Mouse (Mus musculus) left cerebral cortex, adult 8-10 months (tissue): Measurements from ENCODE around the gene D230025D16Rik. TPM values are rescaled to one million over a fixed set of nuclear protein-coding genes. Genes with fewer than 3 reads are reported as not detected.
A peak's percentile ranks its signal among the peaks of the same experiment; 100 is the strongest.
"Not testable (repeated sequence)": the region's sequence is repeated elsewhere in the genome, so short reads cannot be mapped to it uniquely, and the experiment has no call there.

Experiments used
- DNase-seq, 2 experiments: peaks; one replicate each; pipeline ENCODE4 v3.0.0; 2022; ENCODE audit warnings: low spot score in 2 of 2
- total RNA-seq, 4 experiments: library from RNA; stranded (reverse); gene quantifications; 2 replicates each; pipeline ENCODE4 v1.2.4; 2022

D230025D16Rik gene
- total RNA-seq, 4 experiments from 2014 or later = 34.1 to 41.5 (median 38.7) TPM

DNA sequence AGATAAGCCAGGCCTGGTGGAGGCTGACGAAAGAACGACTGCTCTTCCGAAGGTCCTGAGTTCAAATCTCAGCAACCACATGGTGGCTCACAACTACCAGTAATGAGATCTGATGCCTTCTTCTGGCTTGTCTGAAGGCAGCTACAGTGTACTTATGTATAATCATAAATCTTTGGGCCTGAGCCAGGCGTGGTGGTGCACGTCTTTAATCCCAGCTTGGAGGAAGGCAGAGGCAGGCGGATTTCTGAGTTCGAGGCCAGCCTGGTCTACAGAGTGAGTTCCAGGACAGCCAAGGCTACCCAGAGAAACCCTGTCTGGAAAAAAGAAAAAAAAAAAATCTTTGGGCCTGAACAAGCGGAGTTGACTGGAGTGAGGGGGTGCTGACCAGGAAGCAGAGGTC, 66.4 kb downstream of the D230025D16Rik start:
- not testable (repeated sequence) for DNase-seq

DNA sequence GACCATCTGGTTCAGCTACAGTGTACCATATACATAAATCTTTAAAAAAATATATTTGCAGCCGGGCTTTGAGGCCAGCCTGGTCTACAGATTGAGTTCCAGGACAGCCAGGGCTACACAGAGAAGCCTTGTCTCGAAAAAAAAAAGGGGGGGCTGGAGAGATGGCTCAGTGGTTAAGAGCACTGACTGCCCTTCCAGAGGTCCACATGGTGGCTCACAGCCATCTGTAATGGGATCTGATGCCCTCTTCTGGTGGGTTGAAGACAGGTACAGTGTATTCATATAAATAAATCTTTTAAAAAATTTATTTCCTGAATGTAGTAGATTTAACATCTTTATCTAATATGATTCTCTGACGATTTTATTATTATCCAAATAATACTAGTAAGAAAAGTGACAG, 66.9 kb downstream of the D230025D16Rik start:
- DNase-seq = not testable (repeated sequence)

DNA sequence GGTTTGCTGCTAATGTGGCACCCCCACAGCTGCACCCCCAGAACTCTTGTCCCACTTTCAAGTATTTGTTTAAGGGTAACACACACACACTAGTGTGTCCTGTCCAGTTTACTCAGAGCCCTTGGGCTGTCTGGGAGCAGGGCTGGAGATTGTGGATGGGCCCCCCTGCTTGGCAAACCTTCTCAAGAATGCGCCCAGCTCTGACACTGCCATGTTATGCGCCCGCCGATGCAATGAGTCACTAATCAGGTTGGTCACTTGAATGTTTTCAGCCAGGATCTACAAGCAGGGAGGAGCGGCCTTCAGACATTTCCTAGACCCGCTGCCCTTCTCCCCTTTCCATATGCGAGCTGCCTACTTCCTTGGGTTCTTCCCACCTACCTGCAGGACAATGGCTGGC, 67.5 kb downstream of the D230025D16Rik start:
- DNase-seq = no peak

DNA sequence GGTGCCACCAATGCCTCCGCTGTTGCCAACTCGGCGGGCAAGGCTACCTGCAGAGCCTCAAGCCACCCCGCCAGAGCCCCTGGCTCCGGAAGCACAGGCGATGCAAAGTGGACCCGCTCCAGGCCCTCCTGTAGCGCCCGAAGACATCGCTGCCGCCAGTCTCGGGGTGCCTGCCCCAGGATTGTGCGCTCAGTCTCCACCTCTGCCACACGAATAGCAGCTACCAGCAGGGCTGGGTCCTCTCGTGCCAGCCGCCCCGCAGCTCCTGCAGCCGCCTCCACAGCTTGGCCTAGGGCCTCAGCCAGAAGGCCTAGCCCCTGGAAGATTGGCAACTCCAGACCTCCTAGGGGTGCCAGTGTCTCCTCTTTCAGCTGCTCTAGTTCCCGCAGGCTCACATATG, 68.5 kb downstream of the D230025D16Rik start:
- DNase-seq = no peak

DNA sequence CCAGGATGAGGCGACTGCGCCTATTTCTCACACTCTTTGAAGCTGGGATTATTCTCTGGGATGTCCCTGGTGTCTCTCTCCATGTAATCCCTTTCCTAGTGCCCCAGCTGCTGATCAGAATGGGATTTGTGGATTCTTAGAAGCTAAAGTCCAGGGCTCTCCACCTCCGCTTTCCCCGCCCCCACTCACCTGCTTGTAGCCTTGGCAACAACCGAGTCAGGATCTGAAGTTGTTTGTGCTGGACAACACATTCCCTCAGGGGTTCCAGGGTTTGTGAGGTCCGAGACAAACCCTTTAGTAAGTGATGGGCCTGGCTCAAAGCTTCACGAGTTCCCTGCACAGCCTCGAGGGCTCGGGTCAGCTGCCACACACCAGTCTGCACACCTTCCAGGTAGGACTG, 69.8 kb downstream of the D230025D16Rik start:
- no peak for DNase-seq

DNA sequence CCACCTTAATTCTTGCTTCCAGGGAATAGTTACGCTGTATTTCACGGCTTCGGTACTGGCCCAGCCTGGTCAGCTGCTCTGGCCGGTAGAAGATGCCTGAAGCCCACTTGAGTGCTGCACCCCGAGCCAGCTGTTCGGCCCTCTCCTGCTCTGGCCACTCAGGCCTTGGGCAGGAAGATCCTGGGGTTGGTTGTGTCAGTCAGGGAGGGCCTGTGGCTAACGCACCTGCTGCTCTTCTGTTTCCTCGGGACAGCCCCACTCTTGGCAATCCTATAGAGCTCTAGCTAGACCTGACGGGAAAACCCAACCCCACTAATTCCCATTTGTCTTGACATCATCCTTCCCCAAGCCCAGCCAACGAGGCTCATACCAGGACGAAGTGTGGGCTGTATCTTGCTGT, 70.3 kb downstream of the D230025D16Rik start:
- no peak for DNase-seq

DNA sequence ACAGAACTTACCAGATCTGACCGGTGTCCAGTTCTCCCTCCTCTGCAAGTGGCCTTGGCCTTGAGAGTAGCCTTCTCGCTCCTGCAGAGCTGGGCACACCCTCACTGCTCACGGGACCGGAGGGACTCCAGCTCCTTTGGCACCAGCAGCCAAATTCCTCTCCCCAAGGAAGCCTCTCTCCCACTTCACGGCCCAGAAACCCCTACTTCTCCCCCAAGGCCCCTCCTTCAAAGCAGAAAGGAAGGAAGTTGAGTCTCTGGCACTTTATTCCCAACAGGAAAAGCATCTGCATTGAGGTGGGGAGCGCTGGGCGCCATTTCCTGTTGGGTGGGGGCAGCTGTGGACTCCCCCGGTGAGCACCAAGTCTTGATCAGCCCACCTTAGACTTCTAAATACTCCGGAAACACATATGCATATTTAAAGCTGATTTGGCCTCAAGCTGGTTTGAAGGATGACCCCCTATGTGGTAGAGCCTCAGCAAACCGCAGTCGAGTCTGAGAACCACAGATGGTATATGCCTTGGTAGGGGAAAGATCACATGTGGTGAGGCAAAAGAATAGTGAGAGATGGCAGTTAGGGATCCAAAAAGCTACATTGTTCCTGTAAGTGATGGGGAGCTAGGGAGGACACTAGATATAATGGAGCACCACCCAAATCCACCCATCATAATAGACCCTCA, 71.1 kb downstream of the D230025D16Rik start, which contains the start of gene Exoc3l:
TSS of gene Exoc3l (minus strand) at position 207 of the 679 bp plus-strand sequence.
- no peak for DNase-seq

DNA sequence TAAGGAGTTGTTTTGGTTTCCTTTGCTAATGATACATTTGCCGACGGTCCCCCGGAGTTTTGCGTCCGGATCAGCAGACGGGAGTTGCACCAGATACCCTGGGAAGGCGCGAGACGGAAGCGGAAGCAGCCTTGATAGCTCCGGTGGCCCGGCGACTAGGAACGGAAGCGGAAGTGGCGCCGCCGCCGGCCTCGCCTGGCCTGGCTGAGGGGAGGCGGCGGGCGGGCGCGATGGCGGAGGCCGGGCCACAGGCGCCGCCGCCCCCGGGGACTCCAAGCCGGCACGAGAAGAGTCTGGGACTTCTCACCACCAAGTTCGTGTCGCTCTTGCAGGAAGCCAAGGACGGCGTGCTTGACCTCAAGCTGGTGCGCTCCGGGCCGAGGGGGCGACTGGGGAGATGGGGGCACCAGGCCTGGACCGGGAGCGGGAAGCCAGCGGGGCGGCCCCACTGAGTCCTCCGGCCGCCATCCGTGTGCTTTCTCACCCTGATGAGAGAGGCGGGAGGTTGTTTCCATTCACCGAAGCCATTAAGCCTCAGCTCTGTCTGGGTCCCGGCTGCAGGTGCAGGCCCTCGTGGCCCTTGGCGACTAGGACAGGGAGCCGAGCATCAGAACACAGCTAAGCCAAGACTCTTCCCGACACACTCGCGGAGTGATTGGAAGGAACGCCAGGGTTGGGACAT, 72.7 kb downstream of the D230025D16Rik start, which contains the start of gene E2f4:
TSS of gene E2f4 (plus strand) at position 153 of the 682 bp plus-strand sequence.
- DNase-seq = peak; percentile 72 to 90

DNA sequence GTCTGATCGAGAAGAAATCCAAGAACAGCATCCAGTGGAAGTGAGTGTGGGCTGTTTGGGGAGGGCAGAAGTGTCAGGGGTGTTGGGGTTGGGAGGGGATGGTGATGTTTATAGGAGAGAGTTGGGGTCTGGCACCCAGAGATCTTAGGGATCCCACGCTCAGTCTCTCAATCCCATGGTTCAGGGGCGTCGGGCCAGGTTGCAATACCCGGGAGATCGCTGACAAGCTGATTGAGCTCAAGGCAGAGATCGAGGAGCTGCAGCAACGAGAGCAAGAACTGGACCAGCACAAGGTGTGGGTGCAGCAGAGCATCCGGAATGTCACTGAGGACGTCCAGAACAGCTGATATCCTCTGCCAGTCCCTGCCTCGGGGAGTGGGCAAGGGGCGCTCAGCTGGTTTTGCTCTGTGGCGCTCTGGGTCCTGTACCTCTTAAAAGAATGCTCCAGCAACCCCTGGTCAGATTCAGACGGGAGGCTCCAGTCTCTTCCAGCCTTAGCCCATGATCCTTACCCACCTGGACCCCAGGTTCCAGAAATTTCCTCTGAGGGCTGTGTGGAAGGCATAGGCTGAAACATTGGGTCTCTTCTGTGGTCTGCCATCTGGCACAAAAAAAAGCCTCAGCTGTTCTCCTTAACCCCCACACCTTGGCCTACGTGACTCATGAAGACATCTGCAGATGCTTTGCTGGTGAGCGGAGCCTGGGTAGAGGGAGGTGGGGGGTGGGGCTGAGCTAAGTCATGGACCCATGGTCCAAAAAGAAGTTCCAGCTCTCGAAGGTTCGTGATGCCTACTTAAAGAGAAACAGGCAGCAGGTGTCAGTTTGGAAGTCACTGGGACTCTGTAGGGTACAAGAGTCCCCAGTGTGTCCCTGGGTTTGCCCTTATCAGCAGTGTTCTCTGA, 73.7 kb downstream of the D230025D16Rik start:
- no peak for DNase-seq

DNA sequence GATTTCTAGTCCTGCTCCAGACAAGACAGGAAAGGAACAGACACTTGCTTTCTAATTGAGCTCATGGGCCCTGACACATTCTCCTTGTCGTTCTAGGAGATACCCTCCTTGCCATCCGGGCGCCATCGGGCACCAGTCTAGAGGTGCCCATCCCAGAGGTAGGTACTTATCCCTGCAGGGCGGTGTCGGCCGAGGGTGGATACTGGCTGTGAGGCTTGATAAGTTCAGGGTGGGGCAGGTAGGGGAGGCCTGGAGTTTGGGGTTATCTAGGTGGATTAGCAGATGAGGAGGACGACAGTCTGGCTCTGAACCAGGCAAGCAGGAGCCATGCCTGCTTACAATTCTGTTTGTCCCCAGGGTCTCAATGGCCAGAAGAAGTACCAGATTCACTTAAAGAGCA, 75.0 kb downstream of the D230025D16Rik start:
- DNase-seq = no peak

Other genes starting within 250 kb of the D230025D16Rik start
- not detected for gene Ces2h, start 224.3 kb upstream of the D230025D16Rik start, total RNA-seq
- not detected for gene Ces3a, start 176.5 kb upstream of the D230025D16Rik start, total RNA-seq
- not detected for gene Ces3b, start 141.4 kb upstream of the D230025D16Rik start, total RNA-seq
- gene Ces4a, start 93.3 kb upstream of the D230025D16Rik start, total RNA-seq = not detected
- gene Cbfb, start 54.5 kb upstream of the D230025D16Rik start, total RNA-seq = 10 to 100 TPM; 17.4 to 21.8 (median 18.4) TPM
- gene B3gnt9, start 30.0 kb downstream of the D230025D16Rik start, total RNA-seq = 1 to 10 TPM; 4.2 to 5.4 (median 4.8) TPM
- 10 to 100 TPM in 2 of 4 experiments, 1 to 10 TPM in 2; 7.9 to 10.9 (median 9.6) TPM for gene Tradd, start 39.5 kb downstream of the D230025D16Rik start, total RNA-seq
- gene Fbxl8, start 39.5 kb downstream of the D230025D16Rik start, total RNA-seq = 1 to 10 TPM in 2 of 4 experiments, under 1 TPM in 2; 0.50 to 1.6 (median 1.1) TPM
- gene Hsf4, start 44.7 kb downstream of the D230025D16Rik start, total RNA-seq = 10 to 100 TPM; 21.3 to 25.7 (median 22.9) TPM
- 10 to 100 TPM; 10.6 to 13.8 (median 13.1) TPM for gene Nol3, start 51.0 kb downstream of the D230025D16Rik start, total RNA-seq
- 10 to 100 TPM; 22.0 to 26.7 (median 24.2) TPM for gene 4931428F04Rik, start 64.7 kb downstream of the D230025D16Rik start, total RNA-seq
- 1 to 10 TPM; 1.4 to 2.2 (median 1.8) TPM for gene Exoc3l, start 71.0 kb downstream of the D230025D16Rik start, total RNA-seq
- 10 to 100 TPM; 31.2 to 39.0 (median 34.8) TPM for gene E2f4, start 72.5 kb downstream of the D230025D16Rik start, total RNA-seq
- 1 to 10 TPM; 1.5 to 3.0 (median 2.3) TPM for gene Elmo3, start 80.5 kb downstream of the D230025D16Rik start, total RNA-seq
- gene Lrrc29, start 101.1 kb downstream of the D230025D16Rik start, total RNA-seq = 1 to 10 TPM; 5.8 to 8.7 (median 7.1) TPM
- gene Tmem208, start 101.2 kb downstream of the D230025D16Rik start, total RNA-seq = 10 to 100 TPM; 33.7 to 46.5 (median 40.0) TPM
- gene Fhod1, start 122.8 kb downstream of the D230025D16Rik start, total RNA-seq = 1 to 10 TPM; 2.5 to 5.2 (median 4.0) TPM
- 10 to 100 TPM; 28.9 to 30.7 (median 29.7) TPM for gene Slc9a5, start 123.7 kb downstream of the D230025D16Rik start, total RNA-seq
- 1 to 10 TPM; 1.3 to 2.5 (median 1.6) TPM for gene Plekhg4, start 148.1 kb downstream of the D230025D16Rik start, total RNA-seq
- gene Kctd19, start 188.4 kb downstream of the D230025D16Rik start, total RNA-seq = not detected
- gene Lrrc36, start 188.4 kb downstream of the D230025D16Rik start, total RNA-seq = under 1 TPM; 0.40 to 0.82 (median 0.62) TPM
- gene Tppp3, start 246.4 kb downstream of the D230025D16Rik start, total RNA-seq = 10 to 100 TPM; 59.3 to 66.5 (median 60.9) TPM